Mouse (Mus musculus) gonadal fat pad, adult 2 months (tissue): ENCODE results near the gene Gm16513. TPM values are rescaled to one million over a fixed set of nuclear protein-coding genes. Genes with fewer than 3 reads are reported as not detected.
"Not testable (repeated sequence)": the region's sequence is repeated elsewhere in the genome, so short reads cannot be mapped to it uniquely, and the experiment has no call there.

Source experiments
- DNase-seq: peaks from one replicate; pipeline ENCODE4 v3.0.0-alpha.2; 2012; ENCODE audit warnings: low read depth
- polyA plus RNA-seq: library from polyadenylated mRNA; depleted of rRNA; stranded (reverse); fragments of >200 nt; gene quantifications from 2 replicates; pipeline ENCODE4 v1.2.3, GENCODE M21; 2012; rRNA removed

The Gm16513 gene
- polyA plus RNA-seq, result not detected in 2 replicates

GRCm38 (mm10) chr5:95182324-95182723 lies at the start of gene Gm16513:
Gm16513 (plus strand) TSS chr5:95182624.
- DNase-seq, result not testable (repeated sequence)

Other genes starting within 250 kb of the Gm16513 start
- not detected in 2 replicates for gene Gm6367, start 194.0 kb upstream of the Gm16513 start, polyA plus RNA-seq
- gene Gm7942, start 75.7 kb upstream of the Gm16513 start, polyA plus RNA-seq, result not detected in 2 replicates
- gene Gm10424, start 90.1 kb downstream of the Gm16513 start, polyA plus RNA-seq, result not detected in 2 replicates
- not detected in 2 replicates for gene Gm3259, start 123.3 kb downstream of the Gm16513 start, polyA plus RNA-seq